Mouse (Mus musculus) midbrain, embryonic 16.5 days (tissue): Measurements from ENCODE around the gene Wnt7b. TPM values are rescaled to one million over a fixed set of nuclear protein-coding genes. Genes with fewer than 3 reads are reported as not detected.

Experiments used
- ATAC-seq: fragments of 200-750 bp; cut with Nextera tagmentation; 2 replicates; pipeline ENCODE4 v1.8.0; 2017; ENCODE audit warnings: moderate TSS enrichment
- H3K27ac ChIP-seq: fragments of 300-500 bp; sonication (generic); 2 replicates; pipeline ENCODE4 v1.5.1; 2014; ENCODE audit warnings: mild to moderate bottlenecking, low read length, mixed read lengths
- H3K27me3 ChIP-seq: fragments of 300-500 bp; sonication (generic); 2 replicates; pipeline ENCODE4 v1.6.1; 2014; ENCODE audit warnings: low read depth, low read length, mixed read lengths; ENCODE audit not compliant: control insufficient read depth, insufficient read depth
- H3K36me3 ChIP-seq: fragments of 300-500 bp; sonication (generic); 2 replicates; pipeline ENCODE4 v1.6.1; 2014; ENCODE audit warnings: mild to moderate bottlenecking, low read length, moderate library complexity, mixed read lengths; ENCODE audit not compliant: control insufficient read depth, insufficient read depth
- H3K4me1 ChIP-seq: fragments of 300-500 bp; sonication (generic); 2 replicates; pipeline ENCODE4 v1.6.1; 2014; ENCODE audit warnings: mild to moderate bottlenecking, low read length, mixed read lengths; ENCODE audit not compliant: control insufficient read depth, insufficient read depth
- H3K4me2 ChIP-seq: fragments of 300-500 bp; sonication (generic); 2 replicates; pipeline ENCODE4 v1.6.1; 2014; ENCODE audit warnings: mild to moderate bottlenecking, low read length, mixed read lengths
- H3K4me3 ChIP-seq: fragments of 300-500 bp; sonication (generic); 2 replicates; pipeline ENCODE4 v1.5.1; 2014; ENCODE audit warnings: low read depth, mild to moderate bottlenecking, low read length, moderate library complexity, mixed read lengths
- H3K9ac ChIP-seq: fragments of 300-500 bp; sonication (generic); 2 replicates; pipeline ENCODE4 v1.6.1; 2014; ENCODE audit warnings: low read depth, low read length, mixed read lengths
- H3K9me3 ChIP-seq: fragments of 300-500 bp; sonication (generic); replicated peaks from 2 replicates; pipeline ENCODE4 v1.6.1; 2014; ENCODE audit warnings: mild to moderate bottlenecking, low read length, mixed read lengths; ENCODE audit not compliant: control insufficient read depth, poor library complexity, severe bottlenecking
- WGBS: fragments of 180-500 bp; shearing (Covaris S2); extraction: QIAGEN DNeasy Blood & Tissue Kit; methylation state at CpG from one replicate; pipeline ENCODE4 v1.1.7; 2014; 5-methylcytosine and 5-hydroxymethylcytosine counted together
- polyA plus RNA-seq: library from polyadenylated mRNA; unstranded; fragments of >200 nt; fragmentation: Nextera tagmentation; extraction: Ambion mirVana; gene quantifications from 2 replicates; pipeline ENCODE4 v1.2.1, GENCODE M21; 2015

Wnt7b gene
- polyA plus RNA-seq, 1 experiment from 2014 or later = 25.3 TPM

DNA sequence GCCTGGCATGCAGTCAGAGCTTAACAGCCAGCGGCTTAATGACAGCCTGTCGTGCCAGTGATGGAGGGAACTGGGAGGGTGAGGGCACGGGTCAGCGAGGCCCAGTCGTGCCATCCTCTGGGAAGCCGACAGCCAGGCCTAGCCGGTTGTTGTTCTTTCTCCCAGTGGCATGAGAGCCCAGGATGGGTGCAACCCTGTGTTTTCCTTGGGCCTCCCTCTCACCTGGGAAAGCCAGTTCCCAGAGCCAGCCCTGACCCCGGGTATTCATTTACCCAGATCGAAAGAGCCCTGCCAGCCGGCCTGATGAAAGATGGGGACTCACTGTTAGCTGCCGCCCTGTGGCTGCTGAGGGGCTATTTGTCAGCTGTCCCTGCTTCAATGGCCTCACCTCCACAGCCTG, 44.1 kb downstream of the Wnt7b start:
- Histone ChIP-seq H3K4me3 (no peak overlapping the region), H3K27ac (no peak overlapping the region), H3K4me1 (no peaks in the 10 kb centered on the region), H3K36me3 (no peaks in the 10 kb centered on the region), H3K4me2 (no peak overlapping the region), H3K27me3 (no peaks in the 10 kb centered on the region), H3K9ac (peak overlapping the region; percentile 16; the same call in 1 of the 2 replicates), H3K9me3 (no peaks in the 10 kb centered on the region)
- no peak for ATAC-seq
- 60% methylated on average over 11 of the region's 11 CpGs for WGBS

DNA sequence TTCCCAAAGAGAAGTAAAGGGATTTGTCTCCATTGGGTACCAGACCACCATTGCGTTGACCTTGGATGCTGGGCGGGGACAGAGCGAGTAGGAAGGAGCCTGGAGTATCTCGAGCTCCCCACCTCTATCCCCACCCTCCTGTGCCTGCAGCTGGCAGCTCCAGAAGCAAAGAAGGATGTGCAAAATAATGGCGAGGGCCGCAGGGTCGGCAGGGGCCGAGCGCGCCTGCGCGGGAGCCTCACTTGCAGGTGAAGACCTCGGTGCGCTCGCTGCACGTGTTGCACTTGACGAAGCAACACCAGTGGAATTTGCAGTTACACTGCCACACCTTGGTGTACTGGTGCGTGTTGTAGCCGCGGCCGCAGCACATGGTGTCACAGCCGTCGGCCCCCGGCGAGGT, 45.1 kb downstream of the Wnt7b start:
- H3K36me3 ChIP-seq = no peaks in the 10 kb centered on the region
- H3K4me2 ChIP-seq = no peak overlapping the region
- no peaks in the 10 kb centered on the region for H3K4me1 ChIP-seq
- no peak overlapping the region for H3K27ac ChIP-seq
- H3K27me3 ChIP-seq = no peaks in the 10 kb centered on the region
- no peak for ATAC-seq
- WGBS = 86% methylated on average over 25 of the region's 25 CpGs
- no peak overlapping the region for H3K9ac ChIP-seq
- no peak overlapping the region for H3K4me3 ChIP-seq
- no peaks in the 10 kb centered on the region for H3K9me3 ChIP-seq

DNA sequence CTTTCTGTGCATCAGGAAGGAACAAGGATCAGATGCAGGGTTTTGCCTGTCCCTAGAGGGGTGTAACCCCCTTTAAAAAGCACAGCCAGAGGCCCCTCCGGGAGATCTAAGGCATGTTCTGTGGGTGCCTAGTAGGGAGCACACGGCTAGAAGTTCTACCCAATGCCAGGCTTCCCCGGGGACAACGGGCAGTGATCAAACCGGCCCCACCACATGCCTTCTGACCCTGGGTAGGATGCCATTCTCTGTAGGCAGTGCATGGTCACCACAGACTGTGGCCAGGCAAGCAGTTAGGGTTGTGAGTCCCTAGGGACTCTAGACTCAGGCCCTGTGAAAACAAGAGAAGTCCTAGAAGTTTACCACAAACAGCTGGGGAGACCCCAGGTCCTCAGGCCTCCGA, 47.6 kb downstream of the Wnt7b start:
- 87% methylated on average over 6 of the region's 6 CpGs for WGBS
- Histone ChIP-seq H3K4me1 (no peaks in the 10 kb centered on the region), H3K9ac (no peak overlapping the region), H3K27me3 (no peaks in the 10 kb centered on the region), H3K9me3 (no peaks in the 10 kb centered on the region), H3K4me2 (no peak overlapping the region), H3K27ac (no peak overlapping the region), H3K4me3 (no peak overlapping the region), H3K36me3 (no peaks in the 10 kb centered on the region)
- no peak for ATAC-seq

DNA sequence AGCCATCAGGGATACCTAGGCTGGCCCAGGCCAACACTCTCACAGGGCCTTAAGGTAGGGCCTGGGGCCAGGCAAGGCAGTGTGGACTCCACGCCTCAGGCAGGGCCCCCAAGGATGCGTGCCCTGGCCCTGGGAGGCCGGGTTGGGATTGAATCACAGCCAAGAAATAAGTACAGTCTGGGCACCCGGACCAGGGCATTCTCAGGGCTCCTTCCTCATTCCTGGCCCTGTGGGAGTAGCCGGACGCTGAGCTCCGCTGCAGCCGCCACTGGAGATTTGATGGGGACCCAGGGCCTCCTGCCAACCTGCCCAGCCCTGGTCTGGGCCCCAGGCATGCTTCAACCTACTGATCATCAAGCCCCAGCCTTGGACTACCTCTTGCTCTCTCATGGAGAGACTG, 48.1 kb downstream of the Wnt7b start:
- no peaks in the 10 kb centered on the region for H3K4me1 ChIP-seq
- no peaks in the 10 kb centered on the region for H3K27me3 ChIP-seq
- no peak overlapping the region for H3K4me3 ChIP-seq
- H3K9ac ChIP-seq = no peak overlapping the region
- H3K4me2 ChIP-seq = no peak overlapping the region
- 72% methylated on average over 8 of the region's 8 CpGs for WGBS
- H3K9me3 ChIP-seq = no peaks in the 10 kb centered on the region
- no peak for ATAC-seq
- no peaks in the 10 kb centered on the region for H3K36me3 ChIP-seq
- no peak overlapping the region for H3K27ac ChIP-seq

DNA sequence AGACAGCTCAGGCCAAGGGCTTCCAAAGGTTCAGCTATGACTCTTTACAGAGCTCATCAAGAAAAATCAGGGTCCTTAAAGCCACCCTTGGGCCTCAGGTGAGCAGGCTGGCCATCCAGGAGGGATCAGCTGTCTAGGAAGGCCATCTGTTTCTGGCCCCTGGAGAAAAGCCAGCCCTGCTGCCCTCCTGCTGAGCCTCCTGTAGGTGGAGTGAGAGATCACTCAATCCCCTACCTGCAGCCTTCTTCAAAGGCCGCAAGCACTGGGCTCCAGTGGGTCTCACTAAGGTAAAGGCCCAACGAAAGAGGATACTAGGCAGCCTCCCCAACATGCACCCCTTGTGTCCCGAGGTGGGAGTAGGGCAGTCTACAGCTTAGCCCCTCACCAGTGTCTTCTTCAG, 50.2 kb downstream of the Wnt7b start:
- WGBS = 84% methylated on average over 3 of the region's 3 CpGs
- no peaks in the 10 kb centered on the region for H3K9me3 ChIP-seq
- no peak overlapping the region for H3K9ac ChIP-seq
- H3K4me3 ChIP-seq = no peak overlapping the region
- no peak for ATAC-seq
- no peaks in the 10 kb centered on the region for H3K4me1 ChIP-seq
- H3K27ac ChIP-seq = no peak overlapping the region
- no peaks in the 10 kb centered on the region for H3K36me3 ChIP-seq
- H3K4me2 ChIP-seq = no peak overlapping the region
- no peaks in the 10 kb centered on the region for H3K27me3 ChIP-seq

DNA sequence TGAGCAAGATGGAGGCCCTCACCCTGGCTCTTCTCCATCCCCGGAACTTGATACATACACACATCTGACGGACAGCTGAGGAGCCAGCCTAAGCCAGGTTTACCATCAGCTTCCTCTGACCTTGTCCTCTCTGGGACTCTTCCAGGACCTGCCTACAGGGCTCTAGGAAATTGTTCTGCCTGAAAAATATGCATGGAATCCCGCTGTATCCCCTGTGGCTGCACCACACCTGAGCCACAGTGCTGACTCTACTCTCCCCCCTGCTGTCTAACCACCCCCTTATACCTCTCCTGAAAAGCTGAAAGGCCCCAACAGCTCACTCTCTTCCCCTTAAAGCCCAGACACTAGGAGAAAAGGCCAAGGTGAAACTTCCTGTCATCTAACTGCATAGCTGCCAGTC, 52.4 kb downstream of the Wnt7b start:
- Histone ChIP-seq H3K4me3 (no peak overlapping the region), H3K27ac (no peak overlapping the region), H3K9ac (no peak overlapping the region), H3K4me2 (no peak overlapping the region), H3K27me3 (no peaks in the 10 kb centered on the region), H3K4me1 (no peaks in the 10 kb centered on the region), H3K9me3 (no peaks in the 10 kb centered on the region), H3K36me3 (no peaks in the 10 kb centered on the region)
- no peak for ATAC-seq
- WGBS = 70% methylated on average over 3 of the region's 3 CpGs

DNA sequence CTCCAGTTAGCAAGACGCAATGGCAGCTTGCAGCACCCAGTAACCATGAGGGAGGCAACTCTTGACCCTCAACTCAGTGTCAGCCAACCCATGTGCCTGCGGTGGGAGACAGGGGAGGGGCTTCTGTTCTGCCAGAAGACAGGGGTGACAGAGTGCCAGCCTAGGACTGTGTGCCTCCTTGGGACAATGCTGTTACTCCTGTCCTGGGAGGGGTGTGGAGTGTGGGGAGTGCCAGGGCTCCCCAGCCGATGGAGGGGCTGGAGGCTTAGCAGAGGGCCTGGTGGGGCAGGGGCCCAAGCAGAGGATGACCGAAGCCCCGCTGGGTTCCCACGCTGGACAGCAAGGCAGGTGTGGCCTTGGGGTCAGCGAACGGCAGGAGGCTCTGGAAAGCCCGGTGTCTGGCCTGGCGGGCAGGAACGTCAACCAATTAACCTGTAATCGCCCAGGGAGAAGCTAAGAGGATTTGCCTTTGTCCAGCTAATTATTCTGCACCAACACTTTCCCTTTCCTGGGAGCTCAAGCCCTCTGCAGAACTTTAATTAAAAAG, 57.8 kb downstream of the Wnt7b start:
- Histone ChIP-seq H3K9me3 (no peaks in the 10 kb centered on the region), H3K4me2 (no peak overlapping the region), H3K36me3 (no peaks in the 10 kb centered on the region), H3K4me1 (peaks cover 3% of the 10 kb centered on the region; the same call in 1 of the 2 replicates), H3K9ac (no peak overlapping the region), H3K4me3 (no peak overlapping the region), H3K27me3 (no peaks in the 10 kb centered on the region), H3K27ac (no peak overlapping the region)
- WGBS = 11% methylated on average over 12 of the region's 12 CpGs
- ATAC-seq = no peak

DNA sequence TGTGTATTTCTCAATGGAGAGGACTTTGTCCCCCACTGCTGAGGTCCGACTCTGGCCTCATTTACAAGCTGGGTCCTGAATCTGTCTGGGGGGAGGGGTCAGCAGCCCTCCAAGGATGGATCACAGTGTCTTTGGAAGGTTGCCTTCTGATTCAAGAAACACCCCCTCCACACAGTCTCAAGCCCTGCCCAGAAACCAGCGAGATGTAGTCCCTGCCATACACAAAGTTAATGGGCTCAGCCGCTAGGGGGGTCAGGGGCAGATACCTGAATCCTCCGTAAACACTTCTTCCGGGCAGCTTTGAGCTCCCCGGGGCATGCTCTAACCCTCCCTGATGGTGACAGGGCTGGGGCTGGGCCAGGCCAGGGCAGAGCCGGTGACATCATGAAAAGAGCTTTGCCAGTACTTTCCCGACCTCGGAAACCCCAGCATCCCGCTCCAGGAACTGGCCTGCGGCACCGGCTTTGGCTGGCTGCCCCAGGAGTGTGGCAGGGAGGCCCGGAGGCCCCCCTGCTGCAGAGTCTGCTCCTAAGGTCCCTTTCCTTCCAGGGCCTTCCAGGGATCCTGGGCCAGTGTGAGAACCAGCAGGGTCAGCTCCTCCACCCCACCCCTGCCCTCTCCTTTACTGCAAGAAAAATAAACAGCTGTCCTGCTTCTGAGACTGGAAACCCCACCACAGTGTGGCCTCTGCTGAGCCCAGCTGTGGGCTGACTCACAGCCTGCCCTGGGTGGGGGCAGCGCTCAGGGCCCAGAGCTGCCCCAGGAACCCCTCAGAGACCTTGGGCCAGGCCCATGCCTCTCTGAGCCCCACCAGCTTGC, 58.9 kb downstream of the Wnt7b start:
- no peak for ATAC-seq
- no peak overlapping the region for H3K27ac ChIP-seq
- H3K4me1 ChIP-seq = peaks cover 3% of the 10 kb centered on the region; the same call in 1 of the 2 replicates
- WGBS = 4% methylated on average over 14 of the region's 14 CpGs
- no peak overlapping the region for H3K4me3 ChIP-seq
- no peaks in the 10 kb centered on the region for H3K36me3 ChIP-seq
- H3K9me3 ChIP-seq = no peaks in the 10 kb centered on the region
- H3K4me2 ChIP-seq = 0 out of 2 replicates have a peak overlapping the region, but pooled peaks have one; percentile 7
- H3K27me3 ChIP-seq = no peaks in the 10 kb centered on the region
- no peak overlapping the region for H3K9ac ChIP-seq

DNA sequence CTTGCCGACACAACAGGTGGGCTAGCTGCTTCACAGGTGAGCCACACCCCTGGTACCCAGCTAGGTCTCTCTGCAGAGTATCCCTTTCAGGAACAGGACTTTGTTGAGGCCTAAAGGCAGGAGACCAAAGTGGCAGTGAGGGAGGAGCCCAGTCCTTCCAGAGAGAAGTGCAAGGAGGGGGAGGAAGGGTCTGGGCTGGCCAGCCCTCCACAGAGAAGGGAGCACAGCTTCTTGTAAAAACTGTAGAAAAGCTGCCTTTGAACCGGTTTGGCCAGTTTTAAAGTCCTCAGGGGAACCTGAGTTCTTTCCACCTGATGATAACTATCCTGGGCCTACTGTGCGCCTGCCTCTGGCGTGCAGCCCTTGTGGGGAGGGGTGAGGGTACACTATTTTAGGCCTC, 62.8 kb downstream of the Wnt7b start:
- WGBS = 68% methylated on average over 4 of the region's 4 CpGs
- Histone ChIP-seq H3K27me3 (no peaks in the 10 kb centered on the region), H3K36me3 (no peaks in the 10 kb centered on the region), H3K9ac (no peak overlapping the region), H3K4me2 (no peak overlapping the region), H3K27ac (no peak overlapping the region), H3K9me3 (no peaks in the 10 kb centered on the region), H3K4me1 (peaks cover 3% of the 10 kb centered on the region; the same call in 1 of the 2 replicates), H3K4me3 (no peak overlapping the region)
- ATAC-seq = no peak
